Mouse (Mus musculus): ENCODE measurements around the gene Als2cr12. TPM values are rescaled to one million over a fixed set of nuclear protein-coding genes. Genes with fewer than 3 reads are reported as not detected.
A peak's percentile ranks its signal among the peaks of the same experiment; 100 is the strongest.

The Als2cr12 gene
- polyA plus RNA-seq, 1 experiment from 2014 or later = not detected

DNA sequence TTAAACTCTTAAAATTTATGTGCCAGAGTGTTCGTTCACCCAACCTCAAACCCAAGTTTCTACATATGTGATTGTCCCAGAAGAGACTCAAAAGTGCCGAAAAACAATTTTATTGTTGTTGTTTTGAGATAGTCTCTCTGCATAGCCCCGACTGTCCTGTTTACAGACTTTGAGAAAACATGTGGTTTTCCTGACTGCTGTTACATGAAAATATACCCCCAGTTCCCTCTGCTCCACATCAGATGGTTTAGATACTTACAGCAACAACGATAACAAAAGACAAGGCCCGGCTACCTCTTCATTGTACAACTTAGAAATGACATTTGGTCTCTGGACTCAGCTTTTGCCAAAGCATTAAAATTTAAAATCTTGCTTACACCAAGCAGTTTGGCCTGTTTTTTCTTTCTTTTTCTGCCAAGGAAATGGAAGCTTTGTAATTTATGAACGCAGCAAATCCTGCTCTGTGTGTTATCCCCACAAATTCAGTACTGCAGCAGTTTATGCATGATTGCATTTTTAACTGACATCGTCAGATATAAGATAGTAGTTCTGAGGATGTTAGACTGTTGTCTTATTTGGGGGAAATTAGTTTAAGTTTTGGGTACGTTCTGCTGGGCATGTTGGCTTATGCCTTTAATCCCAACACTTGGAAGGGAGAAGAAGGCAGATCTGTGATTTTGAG, 21.9 kb upstream of the Als2cr12 start:
- Histone ChIP-seq H3K36me3 (0 out of 2 replicates have a peak, but pooled peaks cover 2% of the 10 kb centered on the region), H3K9ac (replicated peaks) (no peak overlapping the region), H3K27me3 (no peaks in the 10 kb centered on the region), H3K27ac (no peak overlapping the region), H3K9me3 (no peaks in the 10 kb centered on the region), H3K4me2 (replicated peaks) (no peak overlapping the region), H3K4me3 (replicated peaks) (no peak overlapping the region), H3K4me1 (replicated peaks) (peaks cover 9% of the 10 kb centered on the region)
- ATAC-seq = no peak
- 94% methylated on average over 8 of the region's 8 CpGs for WGBS

DNA sequence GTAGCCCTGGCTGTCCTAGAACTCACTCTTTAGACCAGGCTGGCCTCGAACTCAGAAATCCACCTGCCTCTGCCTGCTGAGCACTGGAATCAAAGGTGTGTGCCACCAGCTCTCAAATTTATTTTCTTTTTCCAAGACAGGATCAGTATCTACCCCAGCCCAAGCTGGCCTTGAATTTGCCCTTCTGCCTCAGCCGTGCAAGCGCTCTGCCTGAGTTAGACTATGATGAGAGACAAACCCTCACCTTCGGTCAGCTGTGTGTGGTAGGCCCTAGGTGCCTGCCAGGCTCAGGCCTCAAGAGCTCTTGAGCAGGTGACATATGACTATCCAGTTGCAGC, 21.1 kb upstream of the Als2cr12 start:
- Histone ChIP-seq H3K4me3 (replicated peaks) (no peak overlapping the region), H3K4me2 (replicated peaks) (no peak overlapping the region), H3K4me1 (replicated peaks) (peaks cover 13% of the 10 kb centered on the region), H3K9me3 (no peaks in the 10 kb centered on the region), H3K27ac (no peak overlapping the region), H3K36me3 (0 out of 2 replicates have a peak, but pooled peaks cover 2% of the 10 kb centered on the region), H3K27me3 (no peaks in the 10 kb centered on the region), H3K9ac (replicated peaks) (no peak overlapping the region)
- no peak for ATAC-seq
- WGBS = 96% methylated on average over 4 of the region's 4 CpGs

- peaks cover 13% of the 10 kb centered on the region for H3K4me1 ChIP-seq (replicated peaks)
- H3K9ac ChIP-seq (replicated peaks) = no peak overlapping the region
- H3K36me3 ChIP-seq = 0 out of 2 replicates have a peak, but pooled peaks cover 2% of the 10 kb centered on the region
- no peaks in the 10 kb centered on the region for H3K27me3 ChIP-seq
- no peak overlapping the region for H3K4me2 ChIP-seq (replicated peaks)
- no peak overlapping the region for H3K4me3 ChIP-seq (replicated peaks)
- H3K9me3 ChIP-seq = no peaks in the 10 kb centered on the region
- 64% methylated on average over 7 of the region's 7 CpGs for WGBS
- no peak overlapping the region for H3K27ac ChIP-seq
- ATAC-seq = no peak
Observed at GRCm38 (mm10) chr1:58716162-58716882, 20.5 kb upstream of the Als2cr12 start.

- Histone ChIP-seq H3K27ac (no peak overlapping the region), H3K4me3 (replicated peaks) (no peak overlapping the region), H3K9me3 (no peaks in the 10 kb centered on the region), H3K4me2 (replicated peaks) (no peak overlapping the region), H3K36me3 (0 out of 2 replicates have a peak, but pooled peaks cover 2% of the 10 kb centered on the region), H3K27me3 (no peaks in the 10 kb centered on the region), H3K4me1 (replicated peaks) (peaks cover 16% of the 10 kb centered on the region), H3K9ac (replicated peaks) (no peak overlapping the region)
- no peak for ATAC-seq
Observed at GRCm38 (mm10) chr1:58715536-58715935, 19.7 kb upstream of the Als2cr12 start.

DNA sequence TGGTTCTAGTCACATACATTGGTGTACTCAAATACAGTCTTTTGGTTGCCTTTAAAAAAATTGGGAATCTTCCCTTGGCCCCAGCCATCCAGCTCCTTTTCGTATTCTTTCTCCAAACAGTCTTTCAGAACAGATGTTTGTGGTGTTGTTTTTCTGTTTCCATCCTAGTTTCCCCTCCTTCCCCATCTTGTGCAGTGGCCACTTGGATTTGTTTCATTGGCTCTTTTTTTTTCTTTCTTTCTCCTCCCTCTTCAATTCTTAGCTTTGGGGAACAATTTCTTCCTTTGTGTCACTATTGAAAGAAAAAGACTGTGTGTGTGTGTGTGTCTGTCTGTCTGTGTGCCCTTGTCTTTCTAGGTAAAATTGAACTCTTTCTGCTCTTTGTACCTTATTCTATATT, 18.6 kb upstream of the Als2cr12 start:
- Histone ChIP-seq H3K4me3 (replicated peaks) (peak overlapping the region; percentile 64), H3K4me1 (replicated peaks) (peaks cover 16% of the 10 kb centered on the region), H3K27ac (no peak overlapping the region), H3K4me2 (replicated peaks) (peak overlapping the region; percentile 75), H3K27me3 (no peaks in the 10 kb centered on the region), H3K9me3 (no peaks in the 10 kb centered on the region), H3K36me3 (0 out of 2 replicates have a peak, but pooled peaks cover 2% of the 10 kb centered on the region), H3K9ac (replicated peaks) (0 out of 2 replicates have a peak overlapping the region, but pooled peaks have one; percentile 68)
- 84% methylated on average over 1 of the region's 1 CpGs for WGBS
- no peak for ATAC-seq

- Histone ChIP-seq H3K36me3 (0 out of 2 replicates have a peak, but pooled peaks cover 2% of the 10 kb centered on the region), H3K4me1 (replicated peaks) (peaks cover 16% of the 10 kb centered on the region), H3K9ac (replicated peaks) (peak overlapping the region; percentile 68; the same call in 1 of the 2 replicates), H3K4me2 (replicated peaks) (peak overlapping the region; percentile 75), H3K9me3 (no peaks in the 10 kb centered on the region), H3K27ac (no peak overlapping the region), H3K27me3 (no peaks in the 10 kb centered on the region), H3K4me3 (replicated peaks) (peak overlapping the region; percentile 64)
- no peak for ATAC-seq
- WGBS = 52% methylated on average over 4 of the region's 4 CpGs
Observed at GRCm38 (mm10) chr1:58713893-58714231, 18.1 kb upstream of the Als2cr12 start.

DNA sequence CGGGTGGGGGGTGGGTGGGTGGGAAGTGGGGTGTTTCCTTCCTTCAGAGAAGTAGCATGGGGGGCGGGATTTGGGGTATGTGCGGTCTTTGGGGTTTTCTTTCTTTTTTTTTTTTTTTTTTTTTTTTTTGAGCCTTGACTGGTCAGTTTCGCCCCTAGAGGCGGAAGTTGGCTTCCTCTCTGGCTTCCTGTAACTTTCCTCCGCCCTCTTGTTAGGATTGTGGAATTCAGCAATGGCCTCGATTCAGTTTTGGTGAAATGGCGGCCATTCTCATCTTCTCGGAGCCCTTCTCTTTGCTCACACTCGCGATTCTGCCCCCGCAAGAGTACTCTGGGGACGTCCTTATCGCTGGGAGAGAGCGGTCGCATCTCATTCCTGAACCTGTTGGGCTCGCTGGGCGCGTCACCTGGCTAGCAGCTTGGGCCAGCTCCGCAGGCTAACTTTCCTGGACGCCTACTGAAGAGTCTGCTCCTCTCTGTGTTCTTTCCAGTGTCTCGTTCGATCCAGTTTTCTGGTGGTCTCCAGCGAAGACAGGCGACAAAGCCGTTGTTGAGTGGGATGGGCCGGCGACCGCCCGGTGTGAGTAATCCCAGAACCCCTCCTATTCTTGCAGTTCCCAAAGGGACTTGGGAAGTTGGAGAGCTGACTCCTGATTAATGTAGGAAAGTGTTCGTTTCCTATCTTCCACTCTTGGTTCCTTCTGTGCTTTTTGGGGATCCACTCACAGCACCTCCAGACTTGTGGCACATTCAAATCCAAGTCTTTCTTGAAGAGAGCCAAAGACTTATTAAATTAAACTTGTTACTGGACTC, 17.5 kb upstream of the Als2cr12 start:
- 0 out of 2 replicates have a peak, but pooled peaks cover 2% of the 10 kb centered on the region for H3K36me3 ChIP-seq
- peaks cover 16% of the 10 kb centered on the region for H3K4me1 ChIP-seq (replicated peaks)
- peak; percentile 25; the same call in 1 of the 2 replicates for ATAC-seq
- peak overlapping the region; percentile 68 for H3K9ac ChIP-seq (replicated peaks)
- H3K9me3 ChIP-seq = no peaks in the 10 kb centered on the region
- H3K27ac ChIP-seq = peak overlapping the region; percentile 77
- peak overlapping the region; percentile 75 for H3K4me2 ChIP-seq (replicated peaks)
- peak overlapping the region; percentile 64 for H3K4me3 ChIP-seq (replicated peaks)
- no peaks in the 10 kb centered on the region for H3K27me3 ChIP-seq
- WGBS = 6% methylated on average over 31 of the region's 31 CpGs

- peak; percentile 83 for ATAC-seq
- Histone ChIP-seq H3K27me3 (no peaks in the 10 kb centered on the region), H3K4me3 (replicated peaks) (peak overlapping the region; percentile 64), H3K9me3 (no peaks in the 10 kb centered on the region), H3K4me1 (replicated peaks) (peaks cover 16% of the 10 kb centered on the region), H3K4me2 (replicated peaks) (peak overlapping the region; percentile 75), H3K9ac (replicated peaks) (peak overlapping the region; percentile 68; the same call in 1 of the 2 replicates), H3K36me3 (0 out of 2 replicates have a peak, but pooled peaks cover 2% of the 10 kb centered on the region), H3K27ac (0 out of 2 replicates have a peak overlapping the region, but pooled peaks have one; percentile 81)
- WGBS = 1% methylated on average over 17 of the region's 17 CpGs
Observed at GRCm38 (mm10) chr1:58712076-58713061, 16.6 kb upstream of the Als2cr12 start.

DNA sequence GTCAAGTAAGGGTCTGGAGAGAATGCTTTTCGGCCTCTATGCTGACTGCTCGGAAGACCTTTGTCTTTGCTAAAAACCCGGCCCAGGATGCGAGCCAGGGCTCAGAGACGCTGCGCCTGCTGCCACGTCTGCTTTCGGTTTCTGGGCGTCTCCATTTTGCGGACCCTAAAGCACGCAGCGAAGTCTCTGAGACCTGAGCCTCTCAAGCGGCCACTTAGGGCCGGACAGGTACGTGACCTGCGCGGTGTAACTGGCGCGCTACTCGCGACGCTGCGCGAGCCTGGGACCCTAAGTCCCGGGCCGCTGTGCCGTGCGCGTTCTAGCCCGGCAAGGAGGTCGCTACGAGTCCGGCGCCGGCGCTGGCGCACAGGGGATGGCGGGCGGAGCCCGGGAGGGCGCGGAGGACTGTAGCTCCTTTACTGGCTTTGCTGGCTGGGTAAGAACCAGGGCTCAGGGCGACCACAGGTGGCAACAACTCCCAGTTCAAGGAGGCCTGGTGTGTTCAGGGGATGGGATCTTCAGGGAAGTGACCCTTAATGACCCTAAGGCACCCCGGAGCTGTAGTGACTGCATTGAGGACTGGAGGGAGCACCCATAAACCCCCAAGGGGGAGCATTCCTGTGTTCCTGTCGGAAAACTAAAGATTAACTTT, 15.7 kb upstream of the Als2cr12 start, which contains the start of gene Cflar:
Gene Cflar, plus strand, starts transcription at position 144 of the 652 bp plus-strand sequence.
- Histone ChIP-seq H3K36me3 (no peaks in the 10 kb centered on the region), H3K27me3 (no peaks in the 10 kb centered on the region), H3K4me3 (replicated peaks) (peak within 1 kb of the TSS; percentile 64), H3K4me2 (replicated peaks) (peak within 1 kb of the TSS; percentile 75), H3K9ac (replicated peaks) (peak within 1 kb of the TSS; percentile 80), H3K9me3 (no peaks in the 10 kb centered on the region), H3K4me1 (replicated peaks) (peaks cover 16% of the 10 kb centered on the region), H3K27ac (peak within 1 kb of the TSS; percentile 81)
- whole genome bisulfite sequencing = under 1% methylated on average over 45 of the region's 45 CpGs
- ATAC-seq = peak; percentile 86

DNA sequence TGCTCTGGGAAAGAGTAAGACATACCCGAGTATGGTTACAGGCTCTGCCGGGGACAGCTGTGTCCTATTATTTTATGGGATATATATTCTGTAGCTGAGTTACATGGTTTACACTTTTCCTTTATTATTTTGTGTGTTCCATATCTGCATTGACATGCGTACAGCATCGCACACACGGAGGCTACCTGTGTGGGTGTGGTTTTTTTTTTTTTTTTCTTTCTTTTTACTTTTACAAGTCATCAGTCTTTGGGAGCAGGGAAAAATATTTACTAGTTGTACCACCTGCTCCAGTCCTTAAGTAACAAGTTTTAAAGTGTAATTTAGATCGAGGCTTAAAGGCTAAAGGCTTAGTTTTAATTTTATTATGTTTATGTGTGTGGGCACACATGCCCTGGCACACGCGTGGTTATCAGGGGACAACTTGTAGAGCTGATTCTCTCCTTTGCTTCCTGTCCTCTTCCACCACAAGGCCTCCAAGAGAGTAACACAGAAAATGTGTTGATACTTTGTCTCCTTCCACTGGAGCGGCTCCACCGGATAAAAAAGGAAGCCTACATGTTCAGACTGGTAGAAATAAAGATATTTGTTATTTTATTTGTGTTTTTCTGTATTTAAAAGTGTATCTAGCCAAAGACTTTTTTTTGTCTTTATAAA, 15.0 kb upstream of the Als2cr12 start:
- peaks cover 16% of the 10 kb centered on the region for H3K4me1 ChIP-seq (replicated peaks)
- no peaks in the 10 kb centered on the region for H3K27me3 ChIP-seq
- H3K9ac ChIP-seq (replicated peaks) = peak overlapping the region; percentile 80
- H3K4me3 ChIP-seq (replicated peaks) = peak overlapping the region; percentile 64
- no peaks in the 10 kb centered on the region for H3K9me3 ChIP-seq
- H3K4me2 ChIP-seq (replicated peaks) = peak overlapping the region; percentile 75
- H3K27ac ChIP-seq = peak overlapping the region; percentile 81; the same call in 1 of the 2 replicates
- H3K36me3 ChIP-seq = no peaks in the 10 kb centered on the region
- no peak; the same call in 1 of the 2 replicates for ATAC-seq
- WGBS = 54% methylated on average over 10 of the region's 10 CpGs
